Mouse (Mus musculus): ENCODE measurements at regions not wholly inside any gene's neighbourhood (a gene's known extent, or its start where the extent isn't known, plus 50 kb on each side); places are given as distances from the start of the nearest gene placed in this dataset.

GRCm38 (mm10) chr10:96496700-96497099, 120.1 kb upstream of the Btg1 start:
- no peak for TF ChIP-seq CTCF (IDR thresholded peaks at IDR 0.05; ENCODE audit: borderline replicate concordance, insufficient read depth, low read depth, low read length)
- no peak for TF ChIP-seq POLR2A (IDR thresholded peaks at IDR 0.05; ENCODE audit: borderline replicate concordance, insufficient read depth, low read length)
- Histone ChIP-seq H3K4me3 (replicated peaks; ENCODE audit: insufficient read depth, low read depth, low read length) (no peak overlapping the region), H3K4me1 (ENCODE audit: control insufficient read depth, insufficient read depth, low read length) (no peaks in the 10 kb centered on the region), H3K27me3 (ENCODE audit: control insufficient read depth, insufficient read depth, low read length) (no peaks in the 10 kb centered on the region), H3K27ac (ENCODE audit: insufficient read depth, low read length) (no peak overlapping the region)
- DNase-seq = no peak
- WGBS = 94% methylated on average over 3 of the region's 3 CpGs

DNA sequence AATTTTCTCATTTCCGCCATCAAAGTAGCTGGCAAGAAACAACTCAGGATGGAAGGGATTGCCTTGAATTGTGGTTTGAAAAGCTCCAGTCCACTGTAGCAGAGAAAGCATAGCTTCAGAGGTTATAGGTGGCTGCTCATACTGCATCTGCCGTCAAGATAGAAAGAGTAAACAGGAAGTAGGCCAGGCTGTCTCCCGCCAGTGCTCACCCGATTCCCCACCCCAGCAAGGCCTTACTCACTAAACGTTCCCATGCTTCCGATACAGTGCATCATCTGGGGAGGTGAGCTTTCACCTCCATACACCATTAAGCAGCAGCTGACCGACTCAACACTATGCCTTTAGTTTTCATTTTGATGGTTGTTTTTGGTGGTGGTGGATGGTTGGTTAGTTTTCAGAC, 119.3 kb upstream of the Btg1 start:
- Histone ChIP-seq H3K4me3 (replicated peaks; ENCODE audit: insufficient read depth, low read depth, low read length) (no peak overlapping the region), H3K4me1 (ENCODE audit: control insufficient read depth, insufficient read depth, low read length) (peaks cover 3% of the 10 kb centered on the region; the same call in 1 of the 2 replicates), H3K27me3 (ENCODE audit: control insufficient read depth, insufficient read depth, low read length) (no peaks in the 10 kb centered on the region), H3K27ac (ENCODE audit: insufficient read depth, low read length) (no peak overlapping the region)
- 96% methylated on average over 7 of the region's 7 CpGs for WGBS
- TF ChIP-seq POLR2A (IDR thresholded peaks at IDR 0.05; ENCODE audit: borderline replicate concordance, insufficient read depth, low read length) = no peak
- TF ChIP-seq CTCF (IDR thresholded peaks at IDR 0.05; ENCODE audit: borderline replicate concordance, insufficient read depth, low read depth, low read length) = no peak
- DNase-seq = no peak

DNA sequence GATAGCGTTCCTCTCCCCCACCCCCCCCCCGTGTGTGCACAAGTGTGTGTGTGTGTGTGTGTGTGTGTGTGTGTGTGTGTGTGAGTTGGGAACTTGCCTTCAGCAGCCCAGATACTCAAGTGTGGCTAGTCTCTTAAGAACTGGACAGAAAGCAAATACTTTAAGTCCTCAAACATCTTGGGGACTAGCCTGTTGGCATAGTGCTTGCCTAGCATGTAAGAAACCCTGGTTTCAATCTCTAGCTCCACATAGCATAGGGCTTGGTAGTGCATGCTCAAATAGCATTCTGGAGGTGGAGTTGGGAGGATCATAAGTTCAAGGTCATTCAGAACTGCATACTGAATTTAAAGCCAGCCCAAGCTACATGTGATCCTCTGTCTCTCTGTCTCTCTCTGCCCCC, 117.5 kb upstream of the Btg1 start:
- Histone ChIP-seq H3K27me3 (ENCODE audit: control insufficient read depth, insufficient read depth, low read length) (no peaks in the 10 kb centered on the region), H3K4me1 (ENCODE audit: control insufficient read depth, insufficient read depth, low read length) (peaks cover 14% of the 10 kb centered on the region; the same call in 1 of the 2 replicates), H3K4me3 (replicated peaks; ENCODE audit: insufficient read depth, low read depth, low read length) (no peak overlapping the region), H3K27ac (ENCODE audit: insufficient read depth, low read length) (no peak overlapping the region)
- TF ChIP-seq POLR2A (IDR thresholded peaks at IDR 0.05; ENCODE audit: borderline replicate concordance, insufficient read depth, low read length) = no peak
- TF ChIP-seq CTCF (IDR thresholded peaks at IDR 0.05; ENCODE audit: borderline replicate concordance, insufficient read depth, low read depth, low read length) = no peak
- WGBS = 87% methylated on average over 2 of the region's 2 CpGs
- no peak for DNase-seq

DNA sequence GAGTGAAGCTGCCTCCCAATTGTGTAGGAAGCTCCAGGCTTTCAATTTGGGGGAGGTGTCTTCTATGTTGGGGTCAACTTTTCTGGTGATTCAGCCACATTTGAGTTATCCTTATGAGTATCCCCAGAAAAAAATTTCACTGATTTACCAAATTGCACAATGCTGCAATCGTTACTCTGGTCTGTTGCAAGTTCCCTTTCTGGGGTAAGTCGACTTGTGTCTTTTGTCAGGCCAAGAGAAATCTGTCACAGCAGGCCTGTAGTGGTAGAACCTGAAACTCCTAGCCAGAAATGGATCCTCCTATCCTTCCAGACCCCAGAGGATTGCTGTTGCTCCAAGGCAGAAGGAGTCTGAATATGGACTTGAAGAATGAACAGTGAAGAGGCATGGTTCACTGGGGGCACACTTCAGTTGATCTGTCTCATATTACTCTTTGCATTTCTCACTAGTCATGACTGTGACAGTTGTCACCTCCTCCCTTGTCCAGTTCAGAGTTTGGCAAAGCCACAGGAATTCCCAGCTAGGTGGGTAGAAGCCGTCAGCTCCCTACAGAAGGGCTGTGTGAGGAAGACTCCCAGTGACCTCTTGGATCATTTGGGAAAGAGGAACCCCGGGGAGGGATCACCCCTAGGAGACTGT, 114.6 kb upstream of the Btg1 start:
- WGBS = 24% methylated on average over 4 of the region's 4 CpGs
- Histone ChIP-seq H3K4me1 (ENCODE audit: control insufficient read depth, insufficient read depth, low read length) (peaks cover 14% of the 10 kb centered on the region; the same call in 1 of the 2 replicates), H3K27me3 (ENCODE audit: control insufficient read depth, insufficient read depth, low read length) (no peaks in the 10 kb centered on the region), H3K4me3 (replicated peaks; ENCODE audit: insufficient read depth, low read depth, low read length) (no peak overlapping the region), H3K27ac (ENCODE audit: insufficient read depth, low read length) (peak overlapping the region; percentile 93)
- DNase-seq = no peak
- TF ChIP-seq POLR2A (IDR thresholded peaks at IDR 0.05; ENCODE audit: borderline replicate concordance, insufficient read depth, low read length) = no peak
- no peak for TF ChIP-seq CTCF (IDR thresholded peaks at IDR 0.05; ENCODE audit: borderline replicate concordance, insufficient read depth, low read depth, low read length)

GRCm38 (mm10) chr10:96502736-96503135, 114.1 kb upstream of the Btg1 start:
- peak; percentile 83 to 89 for DNase-seq

GRCm38 (mm10) chr10:96504340-96504739, 112.5 kb upstream of the Btg1 start:
- no peak overlapping the region for H3K27ac ChIP-seq (ENCODE audit: insufficient read depth, low read length)
- no peak for DNase-seq
- H3K4me3 ChIP-seq (replicated peaks; ENCODE audit: insufficient read depth, low read depth, low read length) = no peak overlapping the region
- H3K4me1 ChIP-seq (ENCODE audit: control insufficient read depth, insufficient read depth, low read length) = peaks cover 14% of the 10 kb centered on the region; the same call in 1 of the 2 replicates
- H3K27me3 ChIP-seq (ENCODE audit: control insufficient read depth, insufficient read depth, low read length) = no peaks in the 10 kb centered on the region
- TF ChIP-seq CTCF (IDR thresholded peaks at IDR 0.05; ENCODE audit: borderline replicate concordance, insufficient read depth, low read depth, low read length) (no peak), POLR2A (IDR thresholded peaks at IDR 0.05; ENCODE audit: borderline replicate concordance, insufficient read depth, low read length) (no peak)
- 70% methylated on average over 8 of the region's 8 CpGs for WGBS

More at GRCm38 (mm10) chr10:96502736-96503135, 114.1 kb upstream of the Btg1 start:
- H3K4me1 ChIP-seq (ENCODE audit: control insufficient read depth, insufficient read depth, low read length) = peaks cover 14% of the 10 kb centered on the region; the same call in 1 of the 2 replicates
- no peak overlapping the region for H3K4me3 ChIP-seq (replicated peaks; ENCODE audit: insufficient read depth, low read depth, low read length)
- no peaks in the 10 kb centered on the region for H3K27me3 ChIP-seq (ENCODE audit: control insufficient read depth, insufficient read depth, low read length)
- TF ChIP-seq POLR2A (IDR thresholded peaks at IDR 0.05; ENCODE audit: borderline replicate concordance, insufficient read depth, low read length) (no peak), CTCF (IDR thresholded peaks at IDR 0.05; ENCODE audit: borderline replicate concordance, insufficient read depth, low read depth, low read length) (no peak)
- WGBS = 10% methylated on average over 6 of the region's 6 CpGs
- H3K27ac ChIP-seq (ENCODE audit: insufficient read depth, low read length) = peak overlapping the region; percentile 93

DNA sequence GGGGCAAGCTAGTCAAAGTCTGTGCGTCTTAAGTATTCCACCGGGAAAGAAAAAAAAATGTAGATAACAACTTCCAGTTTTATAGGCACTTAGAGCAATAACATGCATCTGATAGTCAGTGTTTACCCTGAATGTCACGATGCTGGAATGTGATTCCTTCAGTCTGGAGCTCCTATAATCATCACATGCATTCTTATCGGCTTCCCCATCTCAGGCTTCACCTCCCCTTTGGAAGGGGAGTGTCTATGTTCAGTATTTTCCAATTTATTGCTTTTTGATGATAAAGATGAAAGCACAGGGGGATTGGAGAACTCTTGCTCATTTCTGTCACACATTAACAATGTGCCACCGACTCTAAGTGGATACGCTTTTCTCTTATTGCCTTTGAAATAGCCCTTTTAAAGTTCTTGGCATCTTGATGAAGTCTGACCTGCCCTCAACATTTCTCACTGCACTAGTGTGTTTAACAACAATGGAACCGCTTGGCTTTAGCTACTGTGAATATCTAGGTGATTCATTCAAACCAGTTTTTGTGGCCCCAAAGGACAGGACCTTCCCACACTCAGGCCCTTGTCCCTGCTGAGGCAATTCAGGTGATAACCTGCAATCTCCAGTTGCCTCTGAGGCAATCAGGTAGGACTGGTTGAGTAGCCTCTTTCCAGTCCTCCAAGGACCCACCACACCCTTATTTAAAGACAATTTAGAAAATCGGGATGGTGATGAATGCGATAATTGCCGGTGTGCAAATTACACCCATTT, 101.5 kb upstream of the Btg1 start:
- Histone ChIP-seq H3K27ac (ENCODE audit: insufficient read depth, low read length) (no peak overlapping the region), H3K4me1 (ENCODE audit: control insufficient read depth, insufficient read depth, low read length) (no peaks in the 10 kb centered on the region), H3K4me3 (replicated peaks; ENCODE audit: insufficient read depth, low read depth, low read length) (no peak overlapping the region), H3K27me3 (ENCODE audit: control insufficient read depth, insufficient read depth, low read length) (no peaks in the 10 kb centered on the region)
- TF ChIP-seq POLR2A (IDR thresholded peaks at IDR 0.05; ENCODE audit: borderline replicate concordance, insufficient read depth, low read length) (no peak), CTCF (IDR thresholded peaks at IDR 0.05; ENCODE audit: borderline replicate concordance, insufficient read depth, low read depth, low read length) (no peak)
- WGBS = 95% methylated on average over 10 of the region's 10 CpGs
- DNase-seq = no peak

DNA sequence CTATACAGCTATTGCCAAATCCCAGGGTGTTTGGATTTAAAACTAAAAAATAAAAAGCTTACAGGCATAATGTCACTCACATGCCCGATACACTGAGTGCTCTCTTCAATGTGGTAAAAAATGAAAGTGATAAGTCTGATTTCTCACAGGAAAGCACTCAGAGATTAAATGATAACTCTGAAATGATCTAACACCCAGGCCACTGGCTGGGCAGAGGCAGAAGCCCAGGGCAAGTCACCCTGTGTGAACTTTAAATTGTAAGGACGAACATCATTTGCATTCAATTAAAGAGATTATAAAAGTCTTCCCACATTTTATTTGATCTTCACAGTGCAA, 100.9 kb upstream of the Btg1 start:
- TF ChIP-seq POLR2A (IDR thresholded peaks at IDR 0.05; ENCODE audit: borderline replicate concordance, insufficient read depth, low read length) = no peak
- TF ChIP-seq CTCF (IDR thresholded peaks at IDR 0.05; ENCODE audit: borderline replicate concordance, insufficient read depth, low read depth, low read length) = no peak
- Histone ChIP-seq H3K27me3 (ENCODE audit: control insufficient read depth, insufficient read depth, low read length) (no peaks in the 10 kb centered on the region), H3K27ac (ENCODE audit: insufficient read depth, low read length) (no peak overlapping the region), H3K4me1 (ENCODE audit: control insufficient read depth, insufficient read depth, low read length) (no peaks in the 10 kb centered on the region), H3K4me3 (replicated peaks; ENCODE audit: insufficient read depth, low read depth, low read length) (no peak overlapping the region)
- 94% methylated on average over 2 of the region's 2 CpGs for WGBS
- DNase-seq = no peak

All from cerebellum, adult 2 months (tissue).